Mouse (Mus musculus) testis, adult 2 months (tissue): ENCODE data around the gene Kif6. TPM values are rescaled to one million over a fixed set of nuclear protein-coding genes. Genes with fewer than 3 reads are reported as not detected.

Experiments
- H3K27ac ChIP-seq: fragments of 200-500 bp; 2 replicates; pipeline ENCODE4 v1.5.1; 2012; ENCODE audit warnings: low read depth, low read length; ENCODE audit not compliant: control insufficient read depth, insufficient read depth
- H3K27me3 ChIP-seq: fragments of 200-500 bp; 2 replicates; pipeline ENCODE4 v1.6.1; 2012; ENCODE audit warnings: mild to moderate bottlenecking, low read length, moderate library complexity; ENCODE audit not compliant: control insufficient read depth, insufficient read depth
- H3K36me3 ChIP-seq: fragments of 200-500 bp; 2 replicates; pipeline ENCODE4 v1.6.1; 2012; ENCODE audit warnings: mild to moderate bottlenecking, low read length; ENCODE audit not compliant: control insufficient read depth, insufficient read depth
- H3K4me1 ChIP-seq: fragments of 200-500 bp; 2 replicates; pipeline ENCODE4 v1.6.1; 2012; ENCODE audit warnings: low read length; ENCODE audit not compliant: control insufficient read depth, insufficient read depth
- H3K4me3 ChIP-seq: fragments of 200-500 bp; 2 replicates; pipeline ENCODE4 v1.5.1; 2012; ENCODE audit warnings: low read depth, mild to moderate bottlenecking, low read length, moderate library complexity, mixed read lengths; ENCODE audit not compliant: control insufficient read depth
- CTCF ChIP-seq: fragments of 200-500 bp; IDR thresholded peaks from 2 replicates; pipeline ENCODE4 v1.5.1; 2012; ENCODE audit warnings: low read depth, mild to moderate bottlenecking, inconsistent platforms, low read length, moderate library complexity; ENCODE audit not compliant: control insufficient read depth, insufficient read depth, insufficient replicate concordance
- POLR2A ChIP-seq: fragments of 200-500 bp; IDR thresholded peaks from 2 replicates; pipeline ENCODE4 v1.6.1; 2012; ENCODE audit warnings: low read depth, mild to moderate bottlenecking, inconsistent platforms, low read length, moderate library complexity; ENCODE audit not compliant: control insufficient read depth
- polyA plus RNA-seq: library from polyadenylated mRNA; depleted of rRNA; stranded (reverse); fragments of >200 nt; gene quantifications from 2 replicates; pipeline ENCODE4 v1.2.3, GENCODE M21; 2012

Kif6 gene
- polyA plus RNA-seq, 1 experiment: 5.8 TPM

GRCm38 (mm10) chr17:49661626-49662025 lies 46.7 kb downstream of the Kif6 start:
- H3K27me3 ChIP-seq: no peaks in the 10 kb centered on the region
- no peak overlapping the region for H3K4me3 ChIP-seq
- H3K27ac ChIP-seq: no peak overlapping the region
- TF ChIP-seq CTCF (no peak), POLR2A (no peak)
- peaks cover 5% of the 10 kb centered on the region for H3K4me1 ChIP-seq
- H3K36me3 ChIP-seq: no peaks in the 10 kb centered on the region

GRCm38 (mm10) chr17:49666728-49667127 lies 51.8 kb downstream of the Kif6 start:
- no peak overlapping the region for H3K27ac ChIP-seq
- H3K4me3 ChIP-seq: no peak overlapping the region
- H3K36me3 ChIP-seq: no peaks in the 10 kb centered on the region
- H3K4me1 ChIP-seq: no peaks in the 10 kb centered on the region
- H3K27me3 ChIP-seq: no peaks in the 10 kb centered on the region
- TF ChIP-seq POLR2A (no peak), CTCF (no peak)

GRCm38 (mm10) chr17:49668296-49668695 lies 53.4 kb downstream of the Kif6 start:
- Histone ChIP-seq H3K4me3 (no peak overlapping the region), H3K4me1 (no peaks in the 10 kb centered on the region), H3K36me3 (no peaks in the 10 kb centered on the region), H3K27ac (no peak overlapping the region), H3K27me3 (no peaks in the 10 kb centered on the region)
- no peak for TF ChIP-seq CTCF
- TF ChIP-seq POLR2A: no peak

- no peaks in the 10 kb centered on the region for H3K4me1 ChIP-seq
- H3K4me3 ChIP-seq: no peak overlapping the region
- no peaks in the 10 kb centered on the region for H3K27me3 ChIP-seq
- no peak overlapping the region for H3K27ac ChIP-seq
- no peaks in the 10 kb centered on the region for H3K36me3 ChIP-seq
- TF ChIP-seq POLR2A (no peak), CTCF (no peak)
Observed at GRCm38 (mm10) chr17:49671921-49672339, 57.0 kb downstream of the Kif6 start.

- Histone ChIP-seq H3K4me1 (no peaks in the 10 kb centered on the region), H3K27me3 (no peaks in the 10 kb centered on the region), H3K27ac (no peak overlapping the region), H3K36me3 (no peaks in the 10 kb centered on the region), H3K4me3 (no peak overlapping the region)
- TF ChIP-seq POLR2A (no peak), CTCF (no peak)
Observed at GRCm38 (mm10) chr17:49672421-49672820, 57.5 kb downstream of the Kif6 start.

- H3K36me3 ChIP-seq: no peaks in the 10 kb centered on the region; the same call in 1 of the 2 replicates
- no peak overlapping the region for H3K27ac ChIP-seq
- TF ChIP-seq CTCF: no peak
- no peak for TF ChIP-seq POLR2A
- no peaks in the 10 kb centered on the region for H3K4me1 ChIP-seq
- H3K4me3 ChIP-seq: no peak overlapping the region
- H3K27me3 ChIP-seq: no peaks in the 10 kb centered on the region
Observed at GRCm38 (mm10) chr17:49675629-49676028, 60.7 kb downstream of the Kif6 start.

GRCm38 (mm10) chr17:49681410-49681809 lies 66.5 kb downstream of the Kif6 start:
- Histone ChIP-seq H3K36me3 (no peaks in the 10 kb centered on the region; the same call in 1 of the 2 replicates), H3K4me1 (no peaks in the 10 kb centered on the region), H3K4me3 (no peak overlapping the region), H3K27ac (no peak overlapping the region), H3K27me3 (no peaks in the 10 kb centered on the region)
- TF ChIP-seq POLR2A (no peak), CTCF (no peak)

GRCm38 (mm10) chr17:49684146-49684545 lies 69.2 kb downstream of the Kif6 start:
- no peaks in the 10 kb centered on the region for H3K4me1 ChIP-seq
- H3K27me3 ChIP-seq: no peaks in the 10 kb centered on the region
- no peaks in the 10 kb centered on the region for H3K36me3 ChIP-seq
- H3K4me3 ChIP-seq: no peak overlapping the region
- H3K27ac ChIP-seq: no peak overlapping the region
- TF ChIP-seq CTCF (no peak), POLR2A (no peak)
